Mouse (Mus musculus): ENCODE data around the gene Tek. TPM values are rescaled to one million over a fixed set of nuclear protein-coding genes. Genes with fewer than 3 reads are reported as not detected.

The Tek gene
- total RNA-seq, 2 experiments from 2014 or later: 9.1 to 12.1 TPM

DNA sequence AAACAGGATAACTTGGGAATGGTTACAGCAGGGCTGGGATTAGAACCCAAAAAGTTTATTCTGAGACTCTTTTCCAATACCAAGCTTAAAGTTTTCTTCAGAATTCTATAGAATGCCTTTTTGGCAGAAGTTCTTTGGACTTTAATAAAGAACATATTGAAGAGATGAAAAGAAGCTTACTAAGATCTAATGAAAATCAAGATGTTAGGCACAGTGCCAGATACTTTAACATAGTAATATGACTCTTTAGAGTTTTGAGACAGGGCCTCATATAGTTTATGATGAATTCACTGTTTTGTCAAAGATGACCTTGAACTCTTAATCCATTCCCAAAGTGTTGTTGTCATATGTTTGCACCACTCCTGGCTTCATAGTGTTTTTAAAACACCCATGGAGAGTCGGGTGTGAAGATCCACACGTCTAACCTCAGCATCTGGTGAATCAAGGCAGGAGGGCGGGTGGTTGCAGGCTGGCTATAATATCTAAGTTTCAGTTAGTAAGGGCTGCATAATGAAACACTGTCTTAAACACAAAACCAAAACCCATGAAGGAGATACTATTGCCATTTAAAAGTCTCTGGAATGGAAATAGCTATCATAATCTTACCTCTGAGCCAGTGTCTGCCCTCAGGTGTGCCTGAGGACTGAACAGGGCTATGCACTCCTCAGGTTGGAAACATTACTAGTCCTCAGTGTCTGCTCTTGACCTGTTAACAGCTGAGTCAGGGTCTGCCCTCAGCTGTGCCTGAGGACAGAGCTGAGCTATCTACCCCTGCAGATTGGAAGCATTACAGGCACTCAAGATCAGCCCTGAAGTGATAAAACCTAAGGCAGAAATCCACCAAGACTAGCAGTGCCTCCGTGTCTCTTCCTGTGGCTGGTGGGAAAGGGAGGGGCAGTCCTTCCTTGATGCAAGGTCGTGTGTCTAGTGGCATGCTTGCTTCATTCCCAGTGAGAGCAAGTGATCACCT, 1.5 kb upstream of the Tek start:
- no peak overlapping the region for H3K27ac ChIP-seq
- DNase-seq (ENCODE audit: extremely low spot score in 1 of 2, low spot score in 2 of 2): no peak
- no peak for TF ChIP-seq CTCF (IDR thresholded peaks at IDR 0.05)
- intact Hi-C loops (cut with DNase I): no loop called here
- H3K4me3 ChIP-seq: no peak overlapping the region

DNA sequence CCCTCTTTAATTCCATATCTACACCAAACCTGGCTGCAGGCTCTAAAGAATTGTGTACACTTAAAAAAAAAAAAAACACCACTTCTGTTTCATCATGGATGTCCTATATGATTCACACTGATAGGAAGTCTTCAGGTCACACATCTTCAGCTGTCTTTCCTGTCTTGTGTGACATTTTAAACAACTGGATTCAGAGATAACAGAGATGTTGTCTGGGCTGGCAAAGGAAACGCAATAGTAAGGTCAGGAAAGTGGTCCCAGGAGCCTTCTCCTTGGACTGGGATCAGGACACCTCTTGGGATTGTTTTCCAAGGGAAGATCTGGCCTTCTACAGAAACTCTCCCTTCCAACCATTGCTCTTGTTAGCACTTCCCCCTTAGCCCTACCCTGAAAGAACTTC, 2.7 kb downstream of the Tek start:
- H3K27ac ChIP-seq: no peak overlapping the region
- no peak for TF ChIP-seq CTCF (IDR thresholded peaks at IDR 0.05)
- intact Hi-C loops (cut with DNase I): no loop called here
- no peak for DNase-seq (ENCODE audit: extremely low spot score in 1 of 2, low spot score in 2 of 2)
- no peak overlapping the region for H3K4me3 ChIP-seq

DNA sequence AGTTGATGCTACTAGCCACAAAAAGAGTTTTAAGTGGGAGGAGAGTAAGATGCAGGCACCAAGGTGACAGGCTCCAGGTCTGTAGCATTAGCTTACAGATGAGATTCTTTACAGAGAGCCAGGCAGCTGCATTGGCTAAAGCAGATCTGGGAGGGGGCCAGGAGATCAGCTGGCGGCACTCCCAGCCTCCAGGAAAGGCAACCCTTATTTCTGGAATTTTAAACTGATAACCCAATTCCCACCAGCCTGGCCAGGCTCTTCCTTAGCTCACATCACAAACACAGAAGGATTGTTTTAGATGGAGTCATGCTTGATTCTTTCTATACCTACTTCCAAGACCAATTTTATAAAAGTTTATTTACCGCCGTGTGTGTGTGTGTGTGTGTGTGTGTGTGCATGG, 6.7 kb downstream of the Tek start:
- no peak for DNase-seq (ENCODE audit: extremely low spot score in 1 of 2, low spot score in 2 of 2)
- intact Hi-C loops (cut with DNase I): no loop called here
- H3K4me3 ChIP-seq: no peak overlapping the region
- H3K27ac ChIP-seq: no peak overlapping the region
- TF ChIP-seq CTCF (IDR thresholded peaks at IDR 0.05): no peak

DNA sequence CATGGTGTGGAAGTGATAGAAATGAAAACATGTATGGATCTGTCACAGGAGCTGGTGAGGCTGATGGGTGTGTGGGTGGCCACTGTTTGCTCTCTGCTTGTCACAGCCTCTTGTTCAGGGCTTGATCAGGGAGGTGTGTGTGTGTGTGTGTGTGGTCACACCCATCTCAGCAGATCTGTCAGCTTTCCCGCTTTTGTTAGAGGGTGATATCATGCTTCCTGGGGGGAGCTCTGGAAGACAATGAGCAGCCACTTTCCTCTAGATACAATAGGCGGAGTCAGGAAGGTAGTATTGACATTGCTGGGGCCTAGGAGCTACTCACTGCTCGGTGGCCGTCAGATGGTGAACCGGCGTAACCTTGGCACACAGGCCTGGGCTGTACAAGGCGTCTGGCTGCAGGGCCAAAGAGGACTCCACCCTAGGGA, 7.3 kb downstream of the Tek start:
- intact Hi-C loops (cut with DNase I): no loop called here

DNA sequence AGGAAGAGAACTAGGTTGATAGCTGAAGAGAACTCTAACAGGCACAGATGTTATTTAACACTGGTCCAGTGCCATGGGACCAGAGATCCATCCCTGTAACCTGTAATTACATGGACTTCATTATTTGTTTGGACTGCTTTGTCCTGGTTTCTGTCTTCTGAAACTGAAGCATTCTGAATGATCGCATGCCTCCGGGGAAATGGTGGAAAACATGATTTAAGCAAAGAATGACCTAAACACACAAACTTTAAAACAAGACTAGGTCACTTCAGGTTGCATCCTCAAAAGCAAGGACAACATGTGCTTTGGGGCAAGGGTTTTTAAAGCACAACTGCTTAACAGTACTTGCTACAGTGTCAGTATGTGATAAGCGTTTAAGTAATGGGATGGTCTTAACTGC, 8.2 kb downstream of the Tek start:
- Histone ChIP-seq H3K27ac (peak overlapping the region; percentile 28; the same call in 1 of the 2 replicates), H3K4me3 (no peak overlapping the region)
- DNase-seq (ENCODE audit: extremely low spot score in 1 of 2, low spot score in 2 of 2): no peak
- intact Hi-C loops (cut with DNase I): no loop called here
- no peak for TF ChIP-seq CTCF (IDR thresholded peaks at IDR 0.05)

More for the DNA sequence above, 7.3 kb downstream of the Tek start:
- H3K4me3 ChIP-seq: no peak overlapping the region
- no peak for DNase-seq (ENCODE audit: extremely low spot score in 1 of 2, low spot score in 2 of 2)
- H3K27ac ChIP-seq: no peak overlapping the region
- no peak for TF ChIP-seq CTCF (IDR thresholded peaks at IDR 0.05)

DNA sequence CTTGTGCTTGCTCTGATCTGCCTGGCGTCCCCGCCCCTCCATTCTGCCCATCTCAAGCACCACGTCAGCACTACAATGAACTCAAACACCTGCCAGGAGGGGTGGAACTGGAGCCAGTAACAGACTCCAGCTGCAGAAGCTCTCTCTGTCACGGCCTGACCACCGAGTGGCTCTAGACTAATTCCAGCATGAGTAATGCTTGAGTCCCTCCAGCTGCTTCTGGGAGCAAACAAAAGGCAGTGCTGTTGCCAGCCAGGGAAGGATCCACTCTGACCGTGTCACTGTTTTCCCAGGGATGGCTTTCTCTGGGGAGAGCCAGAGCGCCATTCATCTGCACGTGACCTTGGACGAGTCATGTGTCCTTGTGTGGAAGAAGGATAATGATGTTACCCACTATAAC, 13.4 kb downstream of the Tek start:
- no peak for DNase-seq (ENCODE audit: extremely low spot score in 1 of 2, low spot score in 2 of 2)
- Histone ChIP-seq H3K4me3 (no peak overlapping the region), H3K27ac (no peak overlapping the region)
- no peak for TF ChIP-seq CTCF (IDR thresholded peaks at IDR 0.05)
- intact Hi-C loops (cut with DNase I): no loop called here

DNA sequence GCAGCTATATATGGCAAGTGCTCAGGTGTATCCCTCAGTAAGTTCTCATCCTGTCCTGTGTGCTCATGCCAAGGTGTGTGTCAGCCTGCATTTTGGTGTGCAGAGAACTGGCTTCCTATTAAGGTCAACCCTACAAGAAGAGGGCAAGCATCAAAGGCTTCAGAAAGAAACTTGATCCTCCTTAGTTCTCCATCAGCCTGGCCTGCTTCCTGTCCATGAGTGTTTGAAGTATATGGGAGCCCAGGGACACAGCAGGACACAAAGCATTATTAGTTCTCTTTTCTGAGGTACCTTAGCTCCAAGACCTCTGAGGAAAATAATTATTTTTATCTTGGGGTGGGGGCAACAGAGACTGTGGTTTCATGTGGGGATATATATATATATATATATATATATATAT, 26.1 kb downstream of the Tek start:
- no peak overlapping the region for H3K27ac ChIP-seq
- intact Hi-C loops (cut with DNase I): no loop called here
- no peak for DNase-seq (ENCODE audit: extremely low spot score in 1 of 2, low spot score in 2 of 2)
- no peak for TF ChIP-seq CTCF (IDR thresholded peaks at IDR 0.05)
- H3K4me3 ChIP-seq: no peak overlapping the region

DNA sequence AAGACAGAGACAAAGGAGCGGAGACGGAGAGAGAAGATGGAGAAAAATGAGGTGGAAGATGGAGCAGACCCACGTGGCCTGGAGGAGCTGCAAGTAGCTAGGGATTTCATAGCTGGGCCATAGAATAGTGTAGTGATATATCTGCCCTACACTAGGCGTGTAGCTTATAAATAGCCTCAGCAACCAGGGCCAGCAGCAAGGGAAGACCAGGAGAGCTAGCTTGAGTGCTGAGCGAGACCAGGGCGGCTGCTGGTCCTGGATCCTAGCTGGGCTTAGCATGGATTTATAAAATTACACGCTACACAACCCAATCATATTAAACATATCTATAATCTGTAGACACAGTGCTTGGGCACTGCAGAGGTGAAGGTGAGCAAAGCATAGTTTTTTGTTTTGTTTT, 27.1 kb downstream of the Tek start:
- no peak for TF ChIP-seq CTCF (IDR thresholded peaks at IDR 0.05)
- no peak for DNase-seq (ENCODE audit: extremely low spot score in 1 of 2, low spot score in 2 of 2)
- Histone ChIP-seq H3K4me3 (no peak overlapping the region), H3K27ac (no peak overlapping the region)
- intact Hi-C loops (cut with DNase I): no loop called here

DNA sequence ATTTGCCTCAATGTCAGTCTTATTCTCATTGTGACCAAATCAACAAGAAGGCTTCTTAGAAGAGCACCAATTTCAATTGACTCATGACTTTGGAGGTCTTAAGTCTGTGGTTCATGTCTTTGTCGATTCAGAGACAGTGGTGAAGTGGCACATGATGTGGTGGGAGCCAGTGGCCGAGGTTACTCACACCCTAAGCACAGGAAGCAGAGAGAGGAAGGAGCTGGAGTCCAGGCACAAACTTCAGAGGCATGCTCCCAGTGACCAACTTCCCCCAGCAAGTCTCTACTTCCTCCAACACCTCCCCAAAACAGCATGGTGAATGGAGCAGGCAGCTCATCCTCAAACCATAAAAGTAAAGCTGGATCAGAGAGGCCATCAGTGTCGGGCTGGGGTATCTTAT, 29.5 kb downstream of the Tek start:
- DNase-seq (ENCODE audit: extremely low spot score in 1 of 2, low spot score in 2 of 2): no peak
- H3K27ac ChIP-seq: no peak overlapping the region
- no peak overlapping the region for H3K4me3 ChIP-seq
- intact Hi-C loops (cut with DNase I): no loop called here
- no peak for TF ChIP-seq CTCF (IDR thresholded peaks at IDR 0.05)

DNA sequence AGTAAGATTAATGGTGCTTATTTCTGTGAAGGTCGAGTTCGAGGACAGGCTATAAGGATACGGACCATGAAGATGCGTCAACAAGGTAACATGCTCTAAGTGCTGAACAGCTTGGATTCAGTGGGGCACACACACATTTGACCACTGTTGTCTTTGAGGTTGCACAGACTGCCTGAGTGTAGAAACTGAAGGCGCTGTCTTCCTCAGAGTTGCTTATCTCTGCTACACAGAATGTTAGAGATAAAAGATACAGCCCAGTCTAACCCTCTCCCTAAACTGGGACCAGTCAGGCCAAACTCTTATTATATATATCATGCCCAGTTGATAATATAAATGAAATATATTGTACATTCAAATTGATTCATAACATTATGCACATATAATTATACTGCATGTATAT, 42.0 kb downstream of the Tek start:
- intact Hi-C loops (cut with DNase I): no loop called here
- Histone ChIP-seq H3K27ac (no peak overlapping the region), H3K4me3 (no peak overlapping the region)
- TF ChIP-seq CTCF (IDR thresholded peaks at IDR 0.05): no peak
- no peak for DNase-seq (ENCODE audit: extremely low spot score in 1 of 2, low spot score in 2 of 2)

DNA sequence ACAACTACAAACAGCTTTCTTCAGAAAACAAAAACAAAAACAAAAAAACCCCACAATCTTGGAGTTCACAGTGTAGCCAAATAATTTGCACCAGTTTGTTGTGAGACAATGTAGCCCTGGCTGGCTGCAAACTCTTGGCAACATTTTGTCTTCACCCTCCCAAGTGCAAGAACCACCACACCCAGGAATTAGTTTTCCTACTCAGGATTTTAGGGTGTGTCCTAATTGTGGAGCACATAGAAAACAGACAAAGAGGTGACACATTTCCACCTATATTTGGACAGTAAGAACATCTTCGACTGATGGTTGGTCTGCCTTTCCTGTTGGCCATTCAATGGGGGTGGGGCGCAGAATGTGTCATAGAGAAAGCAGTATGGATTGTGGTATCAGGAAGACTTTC, 46.8 kb downstream of the Tek start:
- intact Hi-C loops (cut with DNase I): no loop called here
- TF ChIP-seq CTCF (IDR thresholded peaks at IDR 0.05): no peak
- no peak for DNase-seq (ENCODE audit: extremely low spot score in 1 of 2, low spot score in 2 of 2)

DNA sequence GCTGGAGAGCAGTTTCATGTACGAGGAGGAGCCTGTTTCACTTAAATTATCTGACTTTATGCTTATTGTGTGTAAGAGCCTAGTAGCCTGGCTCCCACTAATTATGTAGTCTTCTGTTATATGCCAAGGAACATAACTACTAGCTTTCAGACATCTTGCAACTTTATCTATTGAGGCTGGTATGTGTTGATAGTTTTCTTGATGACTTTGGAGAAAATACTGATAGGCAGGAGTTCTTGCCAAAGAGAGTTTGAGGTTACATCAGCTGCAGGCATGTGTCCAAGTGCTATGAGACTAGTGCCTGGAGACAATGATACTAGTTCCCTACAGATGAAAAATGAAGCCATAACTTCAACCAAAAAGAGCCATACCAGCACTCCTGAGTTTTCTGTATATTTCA, 64.1 kb downstream of the Tek start:
- no peak for TF ChIP-seq CTCF (IDR thresholded peaks at IDR 0.05)
- DNase-seq (ENCODE audit: extremely low spot score in 1 of 2, low spot score in 2 of 2): no peak
- intact Hi-C loops (cut with DNase I): no loop called here
- Histone ChIP-seq H3K4me3 (no peak overlapping the region), H3K27ac (no peak overlapping the region)

More for the DNA sequence above, 46.8 kb downstream of the Tek start:
- Histone ChIP-seq H3K27ac (no peak overlapping the region), H3K4me3 (no peak overlapping the region)

DNA sequence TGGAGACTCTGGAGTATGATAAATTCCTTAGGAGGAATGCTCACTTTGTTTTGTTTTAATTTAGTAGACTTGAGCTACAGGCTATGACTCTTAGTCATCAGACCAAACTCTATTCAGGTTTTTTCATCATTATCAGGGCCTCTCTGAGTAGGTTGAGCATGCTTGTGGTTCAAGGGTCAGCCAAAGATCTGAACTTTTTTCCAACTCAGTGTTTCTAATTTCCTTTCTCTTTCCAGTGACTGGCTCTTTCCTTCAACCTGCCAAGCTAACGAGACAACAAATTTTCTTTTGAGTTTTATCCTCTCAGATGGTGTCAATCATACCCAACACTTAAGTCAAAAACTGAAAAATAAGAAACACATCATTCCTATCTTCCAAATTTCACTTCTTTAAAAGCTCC, 71.5 kb downstream of the Tek start:
- DNase-seq (ENCODE audit: extremely low spot score in 1 of 2, low spot score in 2 of 2): no peak
- intact Hi-C loops (cut with DNase I): no loop called here
- Histone ChIP-seq H3K27ac (no peak overlapping the region), H3K4me3 (no peak overlapping the region)
- no peak for TF ChIP-seq CTCF (IDR thresholded peaks at IDR 0.05)
